Mouse (Mus musculus) 3134 (cell line): ENCODE data around the gene Mrpl12.

Experiments
- DNase-seq: peaks from one replicate; pipeline ENCODE4 v3.0.0-alpha.2; 2011; ENCODE audit warnings: low spot score; ENCODE audit not compliant: insufficient read length; ENCODE audit errors: extremely low read depth

Mrpl12 gene

GRCm38 (mm10) chr11:120467736-120468092, 16.7 kb upstream of the Mrpl12 start:
- no peak for DNase-seq

DNA sequence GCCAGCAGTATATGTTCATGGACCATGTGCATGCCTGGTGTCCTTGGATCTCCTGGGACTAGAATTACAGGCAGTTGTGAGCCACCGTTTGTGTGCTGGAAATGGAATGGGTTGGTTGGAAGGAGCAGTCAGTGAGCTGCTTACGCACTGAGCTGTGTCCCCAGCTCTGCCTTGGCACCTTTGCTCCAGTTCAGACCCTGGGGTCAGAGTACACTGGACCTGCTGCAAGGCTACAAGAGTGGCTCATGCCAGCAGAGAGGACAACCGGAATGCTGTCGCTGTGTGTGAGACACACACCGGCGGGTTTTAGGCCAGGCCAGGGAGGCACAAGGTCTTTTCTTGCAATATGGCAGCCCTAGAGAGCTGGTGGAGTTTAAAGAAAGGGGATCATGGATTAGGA, 12.4 kb upstream of the Mrpl12 start:
- DNase-seq, result no peak

DNA sequence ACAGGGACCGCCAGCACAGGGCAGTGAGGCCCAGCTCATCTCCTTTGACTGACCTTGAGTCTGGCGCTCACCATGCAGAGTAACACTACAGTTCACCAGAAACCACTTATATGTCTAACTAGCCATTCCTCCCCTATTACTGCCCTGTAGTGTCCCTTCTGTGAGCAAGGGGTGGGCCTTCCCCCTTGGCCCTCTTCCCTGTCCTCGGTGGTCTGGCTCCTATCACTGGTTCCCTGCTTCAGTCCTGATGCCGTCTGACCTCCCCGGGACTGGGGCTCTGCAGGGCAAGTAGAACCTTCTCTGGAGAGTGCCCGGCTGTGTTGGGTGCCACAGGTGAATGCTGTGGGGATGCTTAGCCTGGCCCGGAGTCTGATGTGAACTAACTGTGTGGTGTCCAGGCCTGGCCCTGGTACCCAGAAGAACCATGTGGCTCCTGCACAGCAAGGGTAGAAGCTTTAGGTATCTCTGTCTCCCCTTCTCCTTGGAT, 922 bp upstream of the Mrpl12 start:
- no peak for DNase-seq

DNA sequence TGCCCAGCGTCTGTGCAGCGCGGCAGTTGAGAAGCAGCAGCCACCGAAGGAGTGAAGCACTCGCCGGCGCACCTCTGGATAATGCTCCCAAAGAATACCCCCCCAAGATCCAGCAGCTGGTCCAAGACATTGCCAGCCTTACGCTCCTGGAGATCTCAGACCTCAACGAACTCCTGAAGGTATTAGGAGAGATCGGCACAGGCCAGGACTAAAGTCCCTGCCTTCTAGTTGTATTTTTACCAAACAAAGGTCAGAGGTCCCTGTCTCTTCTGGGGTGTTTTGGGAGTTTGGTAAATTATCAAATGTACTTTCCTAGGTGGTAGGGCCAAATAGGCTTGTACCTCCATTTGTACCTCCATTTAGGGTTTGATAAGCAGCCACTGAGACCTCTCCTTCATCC, 838 bp downstream of the Mrpl12 start:
- DNase-seq, result no peak

DNA sequence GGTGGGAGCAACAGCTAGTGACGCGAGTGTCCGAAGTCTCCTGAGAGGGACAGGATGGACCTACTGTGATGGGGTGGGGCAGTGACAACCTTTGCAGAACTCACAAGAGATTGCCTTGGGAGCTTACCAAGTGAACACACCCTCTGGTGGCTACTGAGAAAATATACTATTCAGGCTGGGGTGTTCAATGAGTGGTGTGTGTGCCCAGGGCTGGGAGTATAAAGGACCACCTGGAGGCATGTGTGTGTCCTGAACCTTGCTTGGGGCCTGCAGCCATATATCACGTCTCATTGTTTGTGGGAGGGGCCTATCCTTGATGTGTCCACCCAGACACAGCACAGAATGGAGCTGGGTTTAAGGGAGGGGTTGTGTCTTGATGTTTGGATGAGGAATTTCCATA, 4.1 kb downstream of the Mrpl12 start:
- DNase-seq, result no peak

- DNase-seq, result peak; percentile 54
These were observed 4.8 kb downstream of the Mrpl12 start for GRCm38 (mm10) chr11:120489054-120489761.

DNA sequence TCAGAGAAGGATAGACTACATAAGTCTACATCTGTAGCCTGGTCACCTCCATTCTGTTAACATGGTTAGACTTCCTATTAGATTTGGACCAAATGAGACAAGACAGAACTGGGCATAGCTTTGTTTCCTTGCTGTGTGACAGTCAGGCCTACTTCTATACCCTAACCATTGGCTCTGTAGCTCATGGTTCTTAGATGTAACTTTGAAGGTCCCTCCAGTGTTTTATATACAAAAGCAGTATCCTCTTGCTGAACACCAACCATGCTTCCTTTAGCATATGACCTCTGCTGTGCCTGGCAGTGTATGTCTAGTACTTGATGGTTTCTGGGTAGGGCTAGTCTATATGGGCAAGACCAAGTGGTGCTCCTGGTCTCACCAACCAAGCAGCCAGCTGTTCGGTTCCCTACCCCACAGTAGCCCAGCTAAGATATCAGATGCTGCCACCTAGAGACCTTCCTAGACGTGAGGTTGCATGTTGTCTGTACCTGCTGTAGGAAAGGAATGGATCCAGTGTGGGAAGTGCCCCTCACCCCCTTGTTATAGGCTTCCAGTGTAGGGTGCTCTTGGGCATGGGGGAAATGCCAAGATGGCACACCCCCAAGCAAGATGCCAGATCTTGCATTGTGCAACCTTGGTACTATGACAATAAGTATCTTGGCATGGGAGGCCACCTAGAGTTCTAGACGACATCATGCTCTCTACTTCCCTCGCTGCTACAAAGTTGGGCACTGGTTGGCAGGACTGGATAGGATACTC, 6.1 kb downstream of the Mrpl12 start:
- DNase-seq, result no peak

DNA sequence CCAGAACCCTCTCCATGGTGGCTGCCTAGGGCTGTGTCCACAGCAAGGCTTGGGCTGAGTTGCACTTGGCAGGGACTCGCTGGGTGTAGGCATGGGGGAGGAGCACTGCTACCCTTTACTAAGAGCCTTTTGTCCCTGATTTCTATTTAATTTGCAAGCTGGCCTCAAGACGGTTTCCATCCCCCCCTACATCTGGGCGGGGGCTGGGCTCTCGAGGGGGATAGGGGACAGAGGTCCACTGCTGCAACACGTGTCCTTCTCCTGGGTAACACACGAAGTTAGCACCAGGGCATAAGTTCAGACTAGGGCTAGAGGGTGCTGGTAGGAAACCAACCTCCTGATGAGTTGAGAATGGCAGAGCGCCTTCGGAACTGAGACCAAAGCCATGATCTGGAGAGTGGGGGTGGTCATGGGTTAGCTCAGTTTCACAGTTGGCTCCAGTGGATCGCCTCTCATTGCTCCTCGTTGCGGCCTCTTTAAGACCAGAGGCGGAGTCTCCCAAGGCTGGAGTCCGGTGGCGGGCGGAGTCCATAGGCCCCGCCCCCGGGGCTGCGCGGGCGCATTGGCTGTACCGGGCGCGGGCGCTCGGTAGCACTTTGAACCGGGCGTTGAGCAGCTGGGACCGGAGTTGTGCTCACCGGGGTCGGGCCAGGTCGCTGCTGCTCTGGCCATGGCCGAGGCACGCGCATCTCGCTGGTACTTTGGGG, 7.1 kb downstream of the Mrpl12 start, which contains the start of gene Slc25a10:
Slc25a10 (plus strand) TSS at position 524 of the 707 bp plus-strand sequence.
- DNase-seq, result peak; percentile 93

DNA sequence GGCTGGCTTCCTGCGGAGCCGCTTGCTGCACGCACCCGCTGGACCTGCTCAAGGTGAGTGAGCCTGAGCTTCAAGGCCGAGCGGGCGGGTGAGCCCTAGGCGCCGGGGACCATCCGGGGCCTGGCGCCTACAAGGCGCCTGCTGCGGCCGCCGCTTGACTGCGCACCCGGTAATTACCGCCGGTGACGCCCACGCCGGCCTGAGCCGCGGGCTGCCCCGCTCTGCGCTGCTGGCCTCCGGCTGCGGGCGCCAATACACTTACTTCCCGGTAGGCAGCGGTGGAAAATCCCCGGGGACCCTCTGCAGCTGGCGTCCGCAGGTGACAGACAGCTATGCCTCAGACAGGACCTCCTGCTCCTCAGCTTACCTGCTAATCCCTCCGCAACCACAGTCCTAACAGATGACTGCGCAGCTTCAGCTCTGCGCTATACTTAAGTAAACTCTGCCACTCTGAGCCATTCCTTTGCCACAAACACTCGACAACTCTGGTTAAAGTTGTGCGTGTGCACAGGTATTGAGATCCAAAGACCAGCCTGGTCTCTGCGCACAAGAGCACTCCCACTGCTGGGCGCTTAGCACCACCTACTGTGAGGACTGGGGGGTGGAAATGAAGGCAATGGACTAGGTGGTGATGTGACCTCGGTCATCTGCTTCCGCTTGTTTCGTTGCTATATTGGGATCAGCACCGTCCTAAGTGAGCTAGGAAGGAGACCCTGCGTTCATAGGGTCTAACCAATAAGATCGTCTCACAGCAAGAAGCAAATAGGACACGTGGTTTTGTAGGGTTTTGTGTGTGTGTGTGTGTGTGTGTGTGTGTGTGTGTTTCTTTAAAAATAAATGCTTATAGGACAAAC, 7.8 kb downstream of the Mrpl12 start:
- no peak for DNase-seq

DNA sequence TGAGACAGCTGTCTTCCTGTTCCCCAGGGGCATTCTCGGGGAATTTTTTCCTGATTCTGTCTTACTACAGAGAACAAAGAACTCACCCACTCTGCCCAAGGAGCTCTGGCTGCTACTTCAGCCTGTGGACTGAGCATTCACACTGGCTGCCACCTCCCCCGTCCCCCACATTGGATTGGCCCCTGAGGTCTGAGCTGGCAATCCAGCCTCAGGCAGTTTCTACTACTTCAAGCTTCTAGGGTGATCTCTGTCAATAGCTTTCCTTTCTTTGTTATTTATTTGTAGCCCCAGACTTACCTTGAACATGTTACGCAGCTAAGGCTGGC, 8.4 kb downstream of the Mrpl12 start:
- no peak for DNase-seq

DNA sequence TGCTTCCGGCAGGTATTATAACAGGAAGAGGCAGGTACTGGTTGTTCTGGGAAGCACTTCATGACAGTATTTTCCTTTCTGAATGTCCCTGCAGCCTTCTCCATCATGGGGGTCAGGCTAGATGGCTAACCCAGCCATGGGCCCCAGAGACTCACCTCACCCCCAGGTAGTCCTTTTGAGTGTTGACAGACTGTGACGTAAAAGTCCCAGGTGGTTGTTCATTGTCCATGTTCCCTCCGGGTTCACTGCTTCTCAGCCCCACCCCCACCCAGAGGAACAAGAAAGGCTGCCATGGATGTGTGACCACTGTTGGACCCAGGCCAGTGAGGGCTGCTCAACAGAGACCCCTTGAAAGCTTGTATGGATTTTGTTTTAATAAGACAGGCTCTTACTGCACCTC, 8.9 kb downstream of the Mrpl12 start:
- no peak for DNase-seq

- no peak for DNase-seq
These were observed 9.5 kb downstream of the Mrpl12 start for GRCm38 (mm10) chr11:120493911-120494310.

DNA sequence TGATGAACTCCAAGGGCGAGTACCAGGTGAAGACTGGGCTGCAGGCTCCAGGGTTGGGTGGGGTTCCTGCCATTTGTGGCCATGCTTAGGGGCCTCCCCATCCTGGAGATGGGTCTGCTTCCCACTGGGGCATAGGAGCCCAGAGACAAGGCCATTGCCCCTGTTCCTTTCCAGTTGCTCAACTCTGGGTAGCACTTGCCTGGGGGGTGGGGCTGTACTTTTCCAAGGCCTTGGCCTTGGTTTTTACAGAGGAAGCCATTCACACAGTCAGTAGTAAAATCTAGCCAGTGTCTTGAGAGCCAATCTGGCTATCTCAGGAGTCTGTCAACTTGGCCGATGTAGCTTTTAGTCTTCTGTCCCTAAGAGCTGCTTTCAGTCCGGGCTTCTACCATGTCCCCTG, 13.0 kb downstream of the Mrpl12 start:
- no peak for DNase-seq

DNA sequence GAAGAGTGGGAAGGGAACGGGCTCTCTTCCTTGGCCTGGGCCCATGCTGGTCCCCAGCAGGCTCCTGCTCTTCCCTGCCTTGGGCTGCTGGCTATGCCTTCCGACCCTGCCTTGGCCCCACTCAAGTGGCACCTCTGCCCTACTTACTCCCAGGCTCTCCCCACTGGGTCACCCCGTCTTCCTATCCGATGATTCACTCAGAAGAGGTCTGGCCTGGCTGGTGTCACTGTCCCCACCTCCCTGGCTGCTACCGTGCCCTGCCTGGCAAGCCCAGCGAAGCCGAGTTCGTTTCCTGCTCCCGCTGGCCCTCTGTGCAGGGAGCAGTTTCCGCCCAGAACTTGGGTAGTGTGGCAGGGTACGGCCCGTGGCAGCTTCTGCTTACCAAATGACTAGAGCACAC, 13.8 kb downstream of the Mrpl12 start:
- no peak for DNase-seq

GRCm38 (mm10) chr11:120498891-120499290, 14.5 kb downstream of the Mrpl12 start:
- no peak for DNase-seq

DNA sequence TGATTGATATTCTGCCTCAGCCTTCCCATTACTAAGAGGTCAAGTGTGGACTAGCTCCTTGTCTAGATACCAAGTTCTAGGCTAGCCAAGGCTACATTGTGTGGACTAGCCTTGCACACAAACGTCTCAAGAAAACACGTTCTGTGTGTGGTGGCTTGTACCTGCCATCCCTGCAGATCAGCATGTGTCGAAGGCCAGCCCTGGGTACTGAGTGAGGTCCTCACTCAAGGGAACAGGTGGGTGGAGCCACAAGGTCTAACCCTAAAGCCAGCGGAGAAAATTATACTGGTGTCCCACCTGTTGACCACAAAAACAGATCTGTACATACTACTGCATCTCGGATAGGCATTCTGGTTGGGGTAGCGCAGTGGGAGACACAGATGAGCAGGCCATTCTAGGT, 15.5 kb downstream of the Mrpl12 start:
- DNase-seq, result no peak

DNA sequence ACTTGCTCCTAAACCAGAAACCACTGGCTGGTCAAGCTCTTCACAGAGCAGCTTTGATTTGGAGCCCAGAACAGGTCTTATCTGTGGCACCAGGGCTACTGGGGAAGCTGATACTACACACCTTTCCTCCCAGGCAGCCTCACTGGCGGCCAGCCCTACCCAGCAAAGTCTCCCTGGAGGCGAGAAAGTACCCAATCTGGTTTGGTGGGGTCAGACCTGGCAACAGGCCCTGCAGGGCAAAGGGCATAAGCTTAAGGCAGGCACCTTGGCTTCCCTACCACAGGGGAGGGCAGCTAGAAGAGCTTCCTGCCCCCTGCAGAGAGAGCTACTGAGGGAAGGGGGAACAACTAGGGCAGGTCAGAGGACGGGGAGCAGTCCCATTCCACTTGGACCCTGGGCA, 15.9 kb downstream of the Mrpl12 start:
- no peak for DNase-seq

DNA sequence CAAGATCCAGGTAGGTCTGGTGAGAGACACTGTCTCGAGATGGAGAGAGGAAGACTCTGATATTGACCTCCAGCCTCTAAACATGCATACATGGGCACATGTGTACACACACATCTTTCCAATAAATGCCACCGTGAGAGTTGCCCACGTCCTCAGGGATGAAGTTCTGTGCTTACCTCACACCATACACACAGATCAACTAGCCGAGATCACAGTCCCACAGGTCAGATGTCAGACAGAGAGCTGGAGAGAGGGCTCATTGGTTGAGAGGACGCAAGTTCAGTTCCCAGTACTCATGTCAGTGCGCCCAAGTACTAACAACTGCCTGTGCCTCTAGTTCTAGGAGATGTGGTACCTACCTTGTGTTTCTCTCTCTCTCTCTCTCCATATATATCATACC, 16.6 kb downstream of the Mrpl12 start:
- no peak for DNase-seq

- DNase-seq, result no peak
These were observed 17.3 kb downstream of the Mrpl12 start for GRCm38 (mm10) chr11:120501701-120502100.

DNA sequence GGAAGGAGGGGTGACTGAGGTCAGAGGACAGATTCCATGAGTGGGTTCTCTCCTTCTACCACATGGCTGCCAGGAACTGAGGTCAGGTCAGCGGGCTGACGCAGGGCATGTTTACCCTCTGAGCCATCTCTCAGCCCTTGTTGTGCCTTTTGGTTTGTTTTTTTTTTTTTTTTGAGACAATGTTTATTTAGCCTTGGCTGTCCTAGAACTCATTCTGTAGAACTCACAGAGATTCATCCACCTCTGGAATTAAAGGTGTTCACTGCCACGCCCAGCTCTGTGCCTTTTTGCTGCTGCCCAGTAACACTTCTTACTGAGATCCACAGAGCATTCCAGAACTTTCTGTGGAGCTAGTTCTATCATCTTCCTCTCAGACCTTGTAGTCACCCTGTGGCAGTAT, 21.2 kb downstream of the Mrpl12 start:
- DNase-seq, result no peak

GRCm38 (mm10) chr11:120506899-120507298, 22.5 kb downstream of the Mrpl12 start:
- no peak for DNase-seq
